Mouse (Mus musculus): ENCODE measurements at regions not wholly inside any gene's neighbourhood (a gene's known extent, or its start where the extent isn't known, plus 50 kb on each side); places are given as distances from the start of the nearest gene placed in this dataset.
"Not testable (repeated sequence)": the region's sequence is repeated elsewhere in the genome, so short reads cannot be mapped to it uniquely, and the experiment has no call there.

DNA sequence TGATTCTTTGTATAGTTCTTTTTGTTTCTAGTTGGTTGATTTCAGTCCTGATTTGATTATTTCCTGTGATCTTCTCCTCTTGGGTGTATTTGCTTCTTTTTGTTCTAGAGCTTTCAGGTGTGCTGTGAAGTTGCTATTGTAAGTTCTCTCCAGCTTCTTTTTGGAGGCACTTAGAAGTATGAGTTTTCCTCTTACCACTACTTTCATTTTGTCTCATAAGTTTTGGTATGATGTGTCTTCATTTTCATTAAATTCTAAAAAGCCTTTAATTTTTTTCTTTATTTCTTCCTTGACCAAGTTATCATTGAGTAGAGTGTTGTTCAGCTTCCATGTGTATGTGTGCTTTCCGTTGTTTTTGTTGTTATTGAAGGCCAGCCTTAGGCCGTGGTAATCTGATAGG, 195.3 kb upstream of the Btg1 start:
- TF ChIP-seq CTCF, POLR2A (IDR thresholded peaks at IDR 0.05; ENCODE audit: extremely low read depth, insufficient read depth, low read length): not testable (repeated sequence)
